Mouse (Mus musculus): Measurements from ENCODE around the gene Ccdc47. TPM values are rescaled to one million over a fixed set of nuclear protein-coding genes. Genes with fewer than 3 reads are reported as not detected.
"Not testable (repeated sequence)": the region's sequence is repeated elsewhere in the genome, so short reads cannot be mapped to it uniquely, and the experiment has no call there.

Gene Ccdc47
- total RNA-seq, 2 experiments from 2014 or later, result 70.0 to 74.0 TPM

DNA sequence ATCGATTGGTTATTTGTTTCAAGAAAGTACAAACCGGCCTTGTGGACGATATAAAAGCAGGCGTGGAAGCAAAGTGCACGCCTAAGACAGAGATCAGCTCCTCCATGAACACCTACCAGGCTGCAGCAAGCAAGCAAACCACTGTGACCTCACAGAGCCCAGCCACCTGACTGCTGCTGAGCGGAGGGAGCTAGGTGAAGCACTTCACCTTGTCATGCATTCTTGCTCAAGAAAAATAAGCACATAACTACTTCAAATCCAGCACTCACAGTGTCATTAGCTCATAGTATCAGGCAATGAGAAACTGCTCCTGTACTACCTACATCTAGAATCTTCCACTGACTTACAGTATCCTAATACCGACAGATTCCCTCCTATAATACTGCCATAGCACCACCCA is 16.1 kb downstream of the Ccdc47 start:
- DNase-seq, result not testable (repeated sequence)

- no peak for DNase-seq
Observed at GRCm38 (mm10) chr11:106198277-106198676, 17.9 kb downstream of the Ccdc47 start.

DNA sequence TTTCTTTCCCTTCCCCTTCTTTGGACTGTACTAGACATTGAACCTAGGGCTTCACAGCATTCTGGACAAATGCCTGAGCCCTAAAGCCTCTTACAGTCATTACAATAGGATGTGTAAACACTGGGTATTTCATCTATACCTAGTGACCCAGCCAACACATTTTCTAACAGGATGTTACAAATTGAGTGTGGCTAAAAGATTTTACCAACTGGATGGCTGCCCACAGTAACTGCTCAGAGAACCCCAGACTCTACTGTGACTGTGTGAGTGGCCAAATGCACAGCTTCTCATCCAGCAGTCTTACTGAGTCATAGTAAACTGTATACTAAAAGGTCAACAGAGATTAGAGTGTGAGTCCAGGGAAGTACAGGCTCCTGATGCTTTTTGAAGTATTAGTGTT is 20.8 kb downstream of the Ccdc47 start:
- DNase-seq, result no peak

DNA sequence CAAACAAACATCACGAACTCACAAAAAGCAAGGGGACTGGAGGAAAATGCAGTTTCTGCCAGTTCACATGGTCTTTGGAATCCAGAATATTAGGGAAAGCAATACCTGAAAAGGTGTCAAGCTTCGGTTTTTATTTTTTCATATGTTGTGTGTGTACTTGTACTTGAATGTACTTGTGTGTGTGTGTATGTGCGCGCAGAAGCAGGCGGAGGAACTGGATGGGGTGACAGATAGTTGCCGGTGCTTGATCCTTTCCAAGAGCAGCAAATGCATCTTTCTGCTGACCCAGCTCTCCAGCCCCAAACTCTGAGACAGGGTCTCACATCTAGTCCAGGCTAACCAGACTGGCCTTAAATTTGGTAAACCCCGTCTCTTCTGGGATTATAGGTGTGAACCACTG is 21.3 kb downstream of the Ccdc47 start:
- DNase-seq, result no peak

DNA sequence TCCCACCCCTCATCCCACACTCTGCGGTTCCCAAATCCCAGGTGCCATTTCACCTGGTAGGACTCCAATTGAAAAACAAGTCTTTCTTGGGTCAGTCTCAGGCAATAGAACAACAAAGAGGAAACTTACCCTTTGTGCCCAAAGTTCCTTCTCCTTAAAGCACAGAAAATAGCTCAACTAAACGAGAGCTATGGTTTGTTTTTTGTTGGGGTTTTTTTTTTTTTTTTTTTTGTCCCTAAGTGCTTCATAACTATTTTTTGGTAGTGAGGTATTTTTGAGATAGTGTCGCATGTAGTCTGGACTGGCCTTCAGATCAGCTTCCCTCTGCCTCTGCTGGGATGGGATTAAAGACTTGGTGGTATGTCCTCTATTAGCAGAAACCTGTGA is 22.0 kb downstream of the Ccdc47 start:
- DNase-seq, result no peak

- peak; percentile 96 to 98 for DNase-seq
Observed at GRCm38 (mm10) chr11:106193371-106194154, 22.6 kb downstream of the Ccdc47 start.

- DNase-seq, result no peak
Observed at GRCm38 (mm10) chr11:106192657-106193370, 23.3 kb downstream of the Ccdc47 start.

DNA sequence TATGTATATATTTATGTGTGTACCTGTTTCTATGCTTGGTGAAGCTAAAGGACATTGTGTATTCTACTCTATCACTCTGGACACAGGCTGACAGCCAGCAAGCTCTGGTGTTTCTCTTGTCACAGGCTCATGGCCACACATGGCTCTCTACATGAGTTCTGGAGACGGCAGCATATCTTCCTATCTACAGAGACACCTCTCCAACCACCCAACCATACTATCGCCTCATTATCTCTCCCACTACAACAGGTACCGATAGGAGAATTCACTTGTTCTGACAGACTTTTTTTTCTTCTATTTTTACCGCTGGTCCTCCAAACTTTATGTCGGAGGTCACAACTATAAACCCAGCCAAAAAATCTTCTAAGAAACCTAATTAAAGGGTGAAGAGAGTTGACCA is 23.9 kb downstream of the Ccdc47 start:
- DNase-seq, result no peak

- DNase-seq, result no peak
Observed at GRCm38 (mm10) chr11:106191716-106192115, 24.4 kb downstream of the Ccdc47 start.

- DNase-seq, result no peak
Observed at GRCm38 (mm10) chr11:106187326-106187725, 28.8 kb downstream of the Ccdc47 start.

DNA sequence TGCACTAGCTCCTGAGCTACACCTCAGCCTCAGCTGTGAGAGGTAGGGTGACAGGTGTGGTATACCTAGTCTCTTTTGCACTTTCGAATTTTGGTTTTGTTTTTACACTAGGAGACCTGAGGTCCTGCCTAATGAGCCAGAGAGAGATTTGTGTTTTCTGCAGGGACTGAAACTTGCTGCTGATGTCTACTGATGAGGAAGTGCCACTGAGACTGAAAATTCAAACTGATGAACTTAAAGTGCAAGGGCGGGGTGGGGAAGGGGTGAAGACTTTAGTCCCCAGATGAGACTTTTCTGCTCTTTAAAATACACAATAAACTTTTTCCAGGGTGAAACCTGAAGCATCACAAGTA is 35.7 kb downstream of the Ccdc47 start:
- DNase-seq, result no peak

- DNase-seq, result no peak
Observed at GRCm38 (mm10) chr11:106179711-106180448, 36.3 kb downstream of the Ccdc47 start.

GRCm38 (mm10) chr11:106178036-106178782 is 37.9 kb downstream of the Ccdc47 start:
- DNase-seq, result no peak

GRCm38 (mm10) chr11:106176372-106176771 is 39.8 kb downstream of the Ccdc47 start:
- no peak for DNase-seq

GRCm38 (mm10) chr11:106175081-106175480 is 41.1 kb downstream of the Ccdc47 start:
- peak in 1 of 2 experiments; percentile 29 for DNase-seq

GRCm38 (mm10) chr11:106174372-106174771 is 41.8 kb downstream of the Ccdc47 start:
- DNase-seq, result peak; percentile 44 to 53

DNA sequence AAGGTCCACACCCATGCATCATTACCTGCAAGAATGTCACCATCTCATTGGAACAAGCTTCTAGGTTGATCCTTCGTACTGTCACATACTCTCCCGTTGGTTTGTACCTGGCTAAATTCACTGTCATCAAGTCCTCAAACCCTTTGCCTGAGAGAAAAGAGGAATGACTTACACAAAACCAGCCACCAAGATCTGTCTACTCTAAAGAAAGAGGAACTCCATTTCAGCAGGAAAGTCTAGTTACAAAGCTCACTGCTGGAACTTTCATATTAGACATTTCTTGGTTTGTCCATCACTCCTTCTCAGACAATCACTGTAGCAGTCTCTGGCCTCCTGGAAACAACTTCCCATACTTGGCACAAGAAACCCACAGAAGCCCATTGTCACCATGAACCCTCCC is 42.9 kb downstream of the Ccdc47 start:
- DNase-seq, result no peak

DNA sequence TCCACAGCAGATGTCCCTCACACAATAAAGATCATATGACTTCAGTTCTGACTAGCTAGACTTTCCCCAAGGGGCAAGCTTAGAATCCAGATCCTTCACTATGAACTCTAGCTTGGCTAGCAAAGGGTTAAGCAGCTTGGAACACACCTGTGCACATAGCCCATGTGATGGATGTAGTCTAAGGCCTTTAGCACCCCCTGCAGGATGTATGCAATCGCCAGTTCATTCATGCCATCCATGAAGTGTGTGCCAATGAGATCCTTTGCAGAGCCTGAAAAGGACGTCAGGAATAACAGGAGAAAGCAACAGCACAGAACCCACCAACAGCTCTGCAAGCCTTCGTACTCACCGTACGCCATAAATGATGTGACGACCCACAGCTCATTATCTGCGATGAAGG is 45.3 kb downstream of the Ccdc47 start:
- no peak for DNase-seq

GRCm38 (mm10) chr11:106167435-106167834 is 48.7 kb downstream of the Ccdc47 start:
- DNase-seq, result no peak

- no peak for DNase-seq
Observed at GRCm38 (mm10) chr11:106164601-106165180, 51.5 kb downstream of the Ccdc47 start.

DNA sequence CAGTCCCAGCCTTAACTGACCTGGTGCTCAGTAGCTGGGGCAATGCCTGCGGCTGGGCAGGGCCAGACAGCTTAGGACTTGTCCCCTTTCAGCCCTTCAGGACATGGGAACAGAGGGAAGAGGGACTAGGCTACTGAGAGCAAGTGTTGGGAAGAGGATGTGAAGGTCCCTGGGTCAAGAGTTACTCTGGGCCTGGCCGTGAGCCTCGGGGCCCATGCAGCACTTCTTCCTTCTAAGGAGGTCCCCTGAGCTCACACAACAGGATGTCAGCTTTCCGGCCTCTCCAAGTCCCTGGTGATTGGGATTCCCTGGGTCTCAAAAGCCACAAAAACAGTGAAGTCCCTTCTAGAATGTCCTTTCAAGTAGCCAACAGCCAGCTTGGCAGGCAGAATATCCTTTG is 52.6 kb downstream of the Ccdc47 start:
- DNase-seq, result peak; percentile 31 to 68

- DNase-seq, result no peak
Observed at GRCm38 (mm10) chr11:106162237-106162636, 53.9 kb downstream of the Ccdc47 start.
